Mouse (Mus musculus) liver, embryonic 16.5 days (tissue): ENCODE data around the gene Hist2h2aa1. TPM values are rescaled to one million over a fixed set of nuclear protein-coding genes. Genes with fewer than 3 reads are reported as not detected.
"Not testable (repeated sequence)": the region's sequence is repeated elsewhere in the genome, so short reads cannot be mapped to it uniquely, and the experiment has no call there.

Experiments
- ATAC-seq: fragments of 200-750 bp; cut with Nextera tagmentation; 2 replicates; pipeline ENCODE4 v1.8.0; 2017; ENCODE audit warnings: low read depth, mild to moderate bottlenecking, moderate number of reproducible peaks, moderate library complexity
- H3K27ac ChIP-seq: fragments of 300-500 bp; sonication (generic); 2 replicates; pipeline ENCODE4 v1.5.1; 2014; ENCODE audit warnings: mild to moderate bottlenecking, low read length
- H3K27me3 ChIP-seq: fragments of 300-500 bp; sonication (generic); 2 replicates; pipeline ENCODE4 v1.6.1; 2014; ENCODE audit warnings: low read depth, low read length, mixed read lengths; ENCODE audit not compliant: control insufficient read depth, insufficient read depth
- H3K36me3 ChIP-seq: fragments of 300-500 bp; sonication (generic); 2 replicates; pipeline ENCODE4 v1.6.1; 2014; ENCODE audit warnings: mild to moderate bottlenecking; ENCODE audit not compliant: control insufficient read depth, insufficient read depth
- H3K4me1 ChIP-seq: fragments of 300-500 bp; sonication (generic); 2 replicates; pipeline ENCODE4 v1.6.1; 2014; ENCODE audit warnings: low read depth, low read length, mixed read lengths; ENCODE audit not compliant: control insufficient read depth
- H3K4me2 ChIP-seq: fragments of 300-500 bp; sonication (generic); 2 replicates; pipeline ENCODE4 v1.6.1; 2014; ENCODE audit warnings: low read depth, low read length, mixed read lengths
- H3K4me3 ChIP-seq: fragments of 300-500 bp; sonication (generic); 2 replicates; pipeline ENCODE4 v1.5.1; 2014; ENCODE audit warnings: low read depth, mild to moderate bottlenecking, low read length
- H3K9ac ChIP-seq: fragments of 300-500 bp; sonication (generic); 2 replicates; pipeline ENCODE4 v1.6.1; 2014; ENCODE audit warnings: low read depth, low read length
- H3K9me3 ChIP-seq: fragments of 300-500 bp; sonication (generic); replicated peaks from 2 replicates; pipeline ENCODE4 v1.6.1; 2016; ENCODE audit warnings: low read length; ENCODE audit not compliant: control insufficient read depth
- WGBS: fragments of 180-500 bp; shearing (Covaris S2); extraction: QIAGEN DNeasy Blood & Tissue Kit; methylation state at CpG from one replicate; pipeline ENCODE4 v1.1.7; 2014; ENCODE audit not compliant: insufficient replicate concordance; 5-methylcytosine and 5-hydroxymethylcytosine counted together
- microRNA-seq: library from miRNA; unstranded; fragments of <30 nt; microRNA quantifications from one replicate; pipeline ENCODE4, GENCODE M21; 2016
- polyA plus RNA-seq: library from polyadenylated mRNA; unstranded; fragments of >200 nt; fragmentation: Nextera tagmentation; extraction: Ambion mirVana; gene quantifications from 2 replicates; pipeline ENCODE4 v1.2.1, GENCODE M21; 2015

Gene Hist2h2aa1
- polyA plus RNA-seq, 1 experiment from 2014 or later = 39.6 TPM

GRCm38 (mm10) chr3:96284457-96284856 is 39.2 kb downstream of the Hist2h2aa1 start:
- H3K4me2 ChIP-seq = no peak overlapping the region
- H3K9me3 ChIP-seq = no peaks in the 10 kb centered on the region
- WGBS = 17% methylated on average over 4 of the region's 4 CpGs
- H3K9ac ChIP-seq = no peak overlapping the region
- H3K36me3 ChIP-seq = no peaks in the 10 kb centered on the region
- H3K4me3 ChIP-seq = no peak overlapping the region
- H3K27ac ChIP-seq = no peak overlapping the region
- H3K4me1 ChIP-seq = no peaks in the 10 kb centered on the region; the same call in 1 of the 2 replicates
- H3K27me3 ChIP-seq = peaks cover 11% of the 10 kb centered on the region
- no peak for ATAC-seq

- peaks cover 11% of the 10 kb centered on the region for H3K27me3 ChIP-seq
- not testable (repeated sequence) for H3K4me2 ChIP-seq, H3K4me1 ChIP-seq, H3K9ac ChIP-seq, H3K9me3 ChIP-seq, H3K4me3 ChIP-seq, H3K27ac ChIP-seq, H3K36me3 ChIP-seq, ATAC-seq
- WGBS = 83% methylated on average over 11 of the region's 11 CpGs
These were observed 42.0 kb downstream of the Hist2h2aa1 start for GRCm38 (mm10) chr3:96287334-96287733.

DNA sequence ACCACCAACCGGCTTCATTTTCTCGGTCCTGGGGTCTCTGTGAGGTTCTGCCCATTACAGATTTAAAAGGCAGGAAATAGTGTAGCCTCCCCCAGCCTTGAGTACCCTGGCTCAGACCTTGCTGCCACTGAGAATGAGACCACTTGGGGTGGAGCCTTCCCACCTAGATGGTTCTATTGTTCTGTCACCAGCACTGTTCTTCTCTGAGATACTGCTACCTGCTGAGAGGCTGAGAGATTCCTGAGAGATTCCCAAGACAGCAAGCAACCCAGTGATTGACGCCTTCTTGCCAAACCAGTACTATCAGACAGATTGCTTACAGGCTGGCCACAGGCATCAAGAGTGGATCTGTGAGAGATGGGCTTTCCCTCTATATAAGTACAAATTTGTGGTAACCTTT is 43.9 kb downstream of the Hist2h2aa1 start:
- no peak for ATAC-seq
- no peaks in the 10 kb centered on the region for H3K9me3 ChIP-seq
- no peak overlapping the region for H3K4me3 ChIP-seq
- no peaks in the 10 kb centered on the region for H3K36me3 ChIP-seq
- H3K4me1 ChIP-seq = no peaks in the 10 kb centered on the region
- no peaks in the 10 kb centered on the region for H3K27me3 ChIP-seq
- no peak overlapping the region for H3K27ac ChIP-seq
- no peak overlapping the region for H3K9ac ChIP-seq
- no peak overlapping the region for H3K4me2 ChIP-seq
- 50% methylated on average over 3 of the region's 3 CpGs for WGBS

GRCm38 (mm10) chr3:96290727-96291126 is 45.4 kb downstream of the Hist2h2aa1 start:
- not testable (repeated sequence) for H3K27me3 ChIP-seq, H3K4me1 ChIP-seq, ATAC-seq, H3K9me3 ChIP-seq, H3K27ac ChIP-seq, H3K4me2 ChIP-seq, H3K4me3 ChIP-seq, H3K36me3 ChIP-seq, H3K9ac ChIP-seq
- 70% methylated on average over 3 of the region's 3 CpGs for WGBS

- WGBS = 60% methylated on average over 6 of the region's 6 CpGs
- Histone ChIP-seq H3K36me3 (no peaks in the 10 kb centered on the region), H3K4me1 (no peaks in the 10 kb centered on the region), H3K4me2 (no peak overlapping the region), H3K4me3 (no peak overlapping the region), H3K27me3 (no peaks in the 10 kb centered on the region), H3K9ac (no peak overlapping the region), H3K9me3 (no peaks in the 10 kb centered on the region), H3K27ac (no peak overlapping the region)
- no peak for ATAC-seq
These were observed 47.3 kb downstream of the Hist2h2aa1 start for GRCm38 (mm10) chr3:96292641-96293040.

DNA sequence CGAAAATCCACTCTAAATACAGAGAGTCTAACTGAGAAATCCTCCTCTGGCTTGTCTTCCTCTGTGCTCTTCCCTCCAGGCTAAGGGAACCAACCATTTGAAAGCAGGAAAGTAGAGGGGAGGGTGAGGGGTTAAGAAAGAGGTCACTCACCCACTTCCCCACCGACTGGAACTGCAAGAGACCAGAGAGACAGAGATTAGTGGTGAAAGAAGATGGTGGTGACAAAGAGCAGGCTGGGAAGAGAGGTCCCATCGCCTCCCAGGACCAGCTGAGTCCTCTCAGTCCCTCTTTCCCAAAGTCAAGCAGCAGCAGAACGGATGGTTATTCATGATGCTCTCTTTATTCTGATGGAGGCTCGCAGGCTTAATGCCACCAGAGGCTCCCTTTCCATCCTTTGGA is 48.1 kb downstream of the Hist2h2aa1 start:
- ATAC-seq = no peak
- H3K4me2 ChIP-seq = no peak overlapping the region
- 22% methylated on average over 5 of the region's 5 CpGs for WGBS
- H3K36me3 ChIP-seq = no peaks in the 10 kb centered on the region
- no peaks in the 10 kb centered on the region for H3K27me3 ChIP-seq
- no peak overlapping the region for H3K27ac ChIP-seq
- no peaks in the 10 kb centered on the region for H3K4me1 ChIP-seq
- H3K9ac ChIP-seq = no peak overlapping the region
- no peaks in the 10 kb centered on the region for H3K9me3 ChIP-seq
- no peak overlapping the region for H3K4me3 ChIP-seq

- Histone ChIP-seq H3K36me3 (no peaks in the 10 kb centered on the region), H3K9ac (no peak within 1 kb of the TSS), H3K4me2 (no peak within 1 kb of the TSS), H3K4me1 (no peaks in the 10 kb centered on the region), H3K27me3 (no peaks in the 10 kb centered on the region), H3K9me3 (no peaks in the 10 kb centered on the region), H3K27ac (no peak within 1 kb of the TSS), H3K4me3 (no peak within 1 kb of the TSS)
- WGBS = 15% methylated on average over 4 of the region's 4 CpGs
- peak; percentile 9; the same call in 1 of the 2 replicates for ATAC-seq
These were observed 48.5 kb downstream of the Hist2h2aa1 start, which contains the start of gene Fcgr1 for GRCm38 (mm10) chr3:96293787-96294186. Gene Fcgr1 (minus strand): TSS chr3:96293969.

Small RNA genes within 50 kb of the gene (microRNA-seq; reads per million reads assigned to microRNA genes)
- gene Gm44492 = not detected
- gene Gm47311 = not detected
- not detected for gene Gm47313

Other genes with a start within 250 kb of the Hist2h2aa1 start
- gene Plekho1, start 249.5 kb upstream of the Hist2h2aa1 start, polyA plus RNA-seq = 4.2 and 4.5 TPM in 2 replicates
- gene Vps45, start 187.0 kb upstream of the Hist2h2aa1 start, polyA plus RNA-seq = 11.7 and 12.9 TPM in 2 replicates
- gene Otud7b, start 141.0 kb upstream of the Hist2h2aa1 start, polyA plus RNA-seq = 5.8 and 7.7 TPM in 2 replicates
- 2.6 and 4.2 TPM in 2 replicates for gene Mtmr11, start 83.5 kb upstream of the Hist2h2aa1 start, polyA plus RNA-seq
- gene Sf3b4, start 73.2 kb upstream of the Hist2h2aa1 start, polyA plus RNA-seq = 59.4 and 59.6 TPM in 2 replicates
- gene Sv2a, start 64.3 kb upstream of the Hist2h2aa1 start, polyA plus RNA-seq = 0.12 and 0.13 TPM in 2 replicates
- 29.4 and 32.1 TPM in 2 replicates for gene Bola1, start 25.8 kb upstream of the Hist2h2aa1 start, polyA plus RNA-seq
- gene Hist2h2ab, start 25.6 kb upstream of the Hist2h2aa1 start, polyA plus RNA-seq = 0.73 and 0.95 TPM in 2 replicates
- gene Hist2h2ac, start 24.6 kb upstream of the Hist2h2aa1 start, polyA plus RNA-seq = 11.6 and 16.7 TPM in 2 replicates
- 7.2 and 8.7 TPM in 2 replicates for gene Hist2h2be, start 24.4 kb upstream of the Hist2h2aa1 start, polyA plus RNA-seq
- gene Hist2h3c2, start 6.4 kb upstream of the Hist2h2aa1 start, polyA plus RNA-seq = 9.2 and 9.8 TPM in 2 replicates
- gene Hist2h2aa2, start 5.2 kb upstream of the Hist2h2aa1 start, polyA plus RNA-seq = 77.1 and 92.2 TPM in 2 replicates
- gene Hist2h3c1, start 1.2 kb downstream of the Hist2h2aa1 start, polyA plus RNA-seq = 4.3 and 4.9 TPM in 2 replicates
- gene Hist2h4, start 17.8 kb downstream of the Hist2h2aa1 start, polyA plus RNA-seq = 26.6 and 34.9 TPM in 2 replicates
- gene Hist2h3b, start 23.2 kb downstream of the Hist2h2aa1 start, polyA plus RNA-seq = 78.4 and 87.8 TPM in 2 replicates
- gene Hist2h2bb, start 24.3 kb downstream of the Hist2h2aa1 start, polyA plus RNA-seq = 17.9 and 25.9 TPM in 2 replicates
- gene Fcgr1, start 48.5 kb downstream of the Hist2h2aa1 start, polyA plus RNA-seq = 3.8 and 4.5 TPM in 2 replicates
- gene BC107364, start 206.8 kb downstream of the Hist2h2aa1 start, polyA plus RNA-seq = not detected in 2 replicates